14 mouse cellular contexts compared by ENCODE assay signal in the genomic region with DNA sequence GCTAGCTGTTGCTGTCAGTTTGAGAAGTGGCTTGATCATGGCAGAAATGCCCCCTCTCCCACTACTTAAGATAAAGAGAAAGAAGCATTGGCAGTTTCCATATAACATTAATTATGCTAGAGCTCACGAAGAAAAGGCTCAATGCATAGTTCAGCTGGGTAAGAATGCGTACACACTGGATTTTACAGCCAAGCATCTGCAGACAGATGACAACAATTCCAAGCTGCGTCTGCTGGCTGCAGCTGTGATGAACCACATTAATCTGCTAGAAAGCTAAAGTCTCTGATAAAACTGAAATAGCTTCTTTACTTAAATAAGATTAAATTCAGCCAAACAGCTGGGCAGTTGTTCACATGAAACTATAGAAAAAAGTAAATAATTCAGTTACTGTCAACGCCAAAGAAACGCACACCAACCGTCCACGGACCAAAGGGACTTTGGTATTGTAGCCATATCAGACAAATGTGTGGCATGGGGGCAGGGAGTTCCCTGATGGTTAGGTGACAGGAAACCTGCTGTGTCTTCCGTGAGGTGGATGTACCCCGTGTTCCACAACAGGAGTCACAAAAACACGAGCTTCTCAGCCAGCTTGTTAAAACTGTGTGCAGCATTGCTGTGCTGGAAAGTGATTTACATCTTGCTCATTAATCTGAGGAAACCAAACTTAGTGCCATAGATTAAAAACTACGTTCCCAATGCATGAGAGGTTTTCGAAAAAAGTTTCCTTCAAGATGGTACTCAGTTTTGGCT. TPM values are rescaled to one million over a fixed set of nuclear protein-coding genes. Genes with fewer than 3 reads are reported as not detected.
DNase-seq lines count a peak whose midpoint lies in the region; ATAC-seq and TF ChIP-seq lines count a peak whose summit lies in the region.
"Had no signal": no experiment of that assay in that cellular context is flagged by ENCODE, and none has a peak within 500 bp of the region (broad histone marks: within the 10 kb centered on the region; RNA-seq: fewer than 3 reads in every experiment).

No protein-coding gene starts in this region.

- H3K27ac ChIP-seq in heart, embryonic 11.5 days (ENCODE audit: low read depth, low read length), result 0 out of 2 replicates have a peak overlapping the region, but pooled peaks have one; percentile 22
- no peak overlapping the region for H3K27ac ChIP-seq in heart, adult 2 months
- no peak overlapping the region for H3K27ac ChIP-seq in liver, embryonic 15.5 days (replicated peaks)
- H3K27ac ChIP-seq: embryonic facial prominence, embryonic 15.5 days; midbrain, embryonic 12.5 days had no signal

- no peak for DNase-seq in heart, adult 2 months
- DNase-seq in liver, result no peak
- peak; percentile 41 for DNase-seq in brain, embryonic 14.5 days (ENCODE audit: low read depth)
- no peak for DNase-seq in adrenal gland, adult 2 months
- DNase-seq in layer of hippocampus, adult 8-10 months (ENCODE audit: low spot score in 2 of 2), result no peak
- DNase-seq: cerebellum, postnatal 14 days; kidney, adult 11 months had no signal

- peak overlapping the region; percentile 18; the same call in 1 of the 2 replicates for H3K4me2 ChIP-seq in heart, embryonic 11.5 days
- H3K4me2 ChIP-seq in liver, embryonic 15.5 days, result peak overlapping the region; percentile 15; the same call in 1 of the 2 replicates
- H3K4me2 ChIP-seq in myocyte (ENCODE audit: low read depth), result peak overlapping the region; percentile 45
- H3K4me2 ChIP-seq: embryonic facial prominence, embryonic 15.5 days; midbrain, embryonic 12.5 days had no signal

- no peaks in the 10 kb centered on the region for H3K9me3 ChIP-seq in heart, embryonic 11.5 days (replicated peaks; ENCODE audit: control insufficient read depth, low read length)
- H3K9me3 ChIP-seq in liver, embryonic 15.5 days (replicated peaks), result no peaks in the 10 kb centered on the region
- H3K9me3 ChIP-seq: embryonic facial prominence, embryonic 15.5 days; midbrain, embryonic 12.5 days had no signal

- H3K36me3 ChIP-seq in heart, embryonic 11.5 days (ENCODE audit: control insufficient read depth, insufficient read depth, low read length), result 0 out of 2 replicates have a peak, but pooled peaks cover 4% of the 10 kb centered on the region
- H3K36me3 ChIP-seq in heart, adult 2 months (ENCODE audit: control insufficient read depth, insufficient read depth, low read length), result no peaks in the 10 kb centered on the region
- H3K36me3 ChIP-seq in liver, embryonic 15.5 days (replicated peaks), result no peaks in the 10 kb centered on the region
- no peaks in the 10 kb centered on the region for H3K36me3 ChIP-seq in myocyte (ENCODE audit: control insufficient read depth, insufficient read depth)
- H3K36me3 ChIP-seq: embryonic facial prominence, embryonic 15.5 days; midbrain, embryonic 12.5 days had no signal

- no peaks in the 10 kb centered on the region for H3K79me2 ChIP-seq in heart, adult 2 months (replicated peaks; ENCODE audit: control insufficient read depth, insufficient read depth, low read length)
- no peaks in the 10 kb centered on the region for H3K79me2 ChIP-seq in myocyte (ENCODE audit: control insufficient read depth, insufficient read depth)

- H3K4me1 ChIP-seq in heart, embryonic 11.5 days (ENCODE audit: control insufficient read depth, insufficient read depth, low read length), result peaks cover 8% of the 10 kb centered on the region
- no peaks in the 10 kb centered on the region for H3K4me1 ChIP-seq in heart, adult 2 months (ENCODE audit: control insufficient read depth, insufficient read depth, low read length)
- no peaks in the 10 kb centered on the region for H3K4me1 ChIP-seq in liver, embryonic 15.5 days (replicated peaks)
- H3K4me1 ChIP-seq: embryonic facial prominence, embryonic 15.5 days; midbrain, embryonic 12.5 days had no signal

- TF ChIP-seq CTCF in heart, adult 2 months (IDR thresholded peaks at IDR 0.05), result no peak
- no peak for TF ChIP-seq CTCF in brain, embryonic 14.5 days (IDR thresholded peaks at IDR 0.05; ENCODE audit: borderline replicate concordance, extremely low read depth, insufficient read depth, insufficient read length)

- H3K9ac ChIP-seq in heart, embryonic 11.5 days (ENCODE audit: low read depth, low read length), result no peak overlapping the region
- no peak overlapping the region for H3K9ac ChIP-seq in heart, adult 2 months (ENCODE audit: low read depth, low read length)
- no peak overlapping the region for H3K9ac ChIP-seq in liver, embryonic 15.5 days
- H3K9ac ChIP-seq: embryonic facial prominence, embryonic 15.5 days; midbrain, embryonic 12.5 days had no signal

- no peak for ATAC-seq in heart, embryonic 11.5 days (replicated peaks; ENCODE audit: insufficient number of reproducible peaks, low FRiP score, low TSS enrichment)
- no peak for ATAC-seq in liver, embryonic 15.5 days (ENCODE audit: insufficient read depth)
- ATAC-seq: Patski had no signal

- WGBS in heart, embryonic 11.5 days (ENCODE audit: insufficient replicate concordance), result 61% methylated on average over 12 of the region's 12 CpGs
- 75% methylated on average over 12 of the region's 12 CpGs for WGBS in heart, adult 2 months
- 57% methylated on average over 12 of the region's 12 CpGs for WGBS in liver, embryonic 15.5 days (ENCODE audit: insufficient replicate concordance)

- H3ac ChIP-seq in myocyte (ENCODE audit: control insufficient read depth, insufficient read length), result no peak overlapping the region

- TF ChIP-seq EP300 in heart, adult 2 months (IDR thresholded peaks at IDR 0.05; ENCODE audit: insufficient read depth, low read depth, low read length), result no peak

- no peak for TF ChIP-seq POLR2A in heart, adult 2 months (IDR thresholded peaks at IDR 0.05; ENCODE audit: insufficient read depth, low read depth, low read length)
- no peak for TF ChIP-seq POLR2A in brain, embryonic 14.5 days (IDR thresholded peaks at IDR 0.05; ENCODE audit: borderline replicate concordance, extremely low read depth, insufficient read depth, insufficient read length, poor library complexity, severe bottlenecking)
- TF ChIP-seq POLR2A in myocyte (IDR thresholded peaks at IDR 0.05; ENCODE audit: insufficient read length, low read depth), result no peak

- intact Hi-C loops in heart, adult 2 months (cut with DNase I), result no loop called here

- H3K4me3 ChIP-seq in heart, embryonic 11.5 days (ENCODE audit: low read depth, low read length), result no peak overlapping the region
- no peak overlapping the region for H3K4me3 ChIP-seq in heart, adult 2 months
- no peak overlapping the region for H3K4me3 ChIP-seq in liver, embryonic 15.5 days (replicated peaks)
- no peak overlapping the region for H3K4me3 ChIP-seq in myocyte
- H3K4me3 ChIP-seq: embryonic facial prominence, embryonic 15.5 days; midbrain, embryonic 12.5 days had no signal

- no peaks in the 10 kb centered on the region for H3K27me3 ChIP-seq in heart, embryonic 11.5 days (ENCODE audit: control insufficient read depth, insufficient read depth, low read length)
- H3K27me3 ChIP-seq in heart, adult 2 months (ENCODE audit: control insufficient read depth, insufficient read depth, low read length), result no peaks in the 10 kb centered on the region
- H3K27me3 ChIP-seq in liver, embryonic 15.5 days, result no peaks in the 10 kb centered on the region
- H3K27me3 ChIP-seq in myocyte (ENCODE audit: control insufficient read depth, insufficient read depth, insufficient read length), result no peaks in the 10 kb centered on the region
- H3K27me3 ChIP-seq: embryonic facial prominence, embryonic 15.5 days; midbrain, embryonic 12.5 days had no signal

TF ChIP-seq in myocyte, 11 proteins besides CTCF, POLR2A, EP300 and RAD21:
- TF ChIP-seq TCF3 (IDR thresholded peaks at IDR 0.05; ENCODE audit: insufficient read length, low read depth) (no peak), E2F4 (IDR thresholded peaks at IDR 0.05; ENCODE audit: insufficient read depth) (no peak), TCF12 (IDR thresholded peaks at IDR 0.05; ENCODE audit: insufficient read depth, poor library complexity, severe bottlenecking) (no peak)

RNA-seq across cellular contexts. Expression of a gene that starts 51.2 kb away (rescaled TPM):
- polyA plus RNA-seq in heart, embryonic 11.5 days (2014; fragmentation: Nextera tagmentation; extraction: Ambion mirVana), result 1.5 and 2.1 TPM in 2 replicates
- total RNA-seq in heart, adult 2 months (2021), result not detected
- polyA plus RNA-seq in heart, adult 2 months (2012; rRNA removed), result 0.12 and 0.38 TPM in 2 replicates
- 2.0 and 2.3 TPM in 2 replicates for polyA plus RNA-seq in liver, embryonic 15.5 days (2015; fragmentation: Nextera tagmentation; extraction: Ambion mirVana)
- 3.1 and 4.2 TPM in 2 replicates for polyA plus RNA-seq in brain, embryonic 14.5 days (2012; rRNA removed)
- 1.3 TPM for polyA plus RNA-seq in myocyte (2012; fragmentation: generic; extraction: Trizol)
- 1 to 10 TPM in 1 of 2 experiments, under 1 TPM in 1; 0.66 to 1.4 TPM for total RNA-seq in adrenal gland, adult 2 months (2021)
- polyA plus RNA-seq in adrenal gland, adult 2 months (2012; rRNA removed), result 0.19 and 0.26 TPM in 2 replicates
- total RNA-seq in layer of hippocampus, adult 8-10 months (2022), result 1 to 10 TPM in 1 of 4 experiments, under 1 TPM in 3; 0.55 to 1.6 (median 0.83) TPM
- total RNA-seq: liver, adult 2 months had no signal
- polyA plus RNA-seq: liver, adult 2 months had no signal
